Mouse (Mus musculus) 3T3-L1 (cell line): ENCODE results near the gene Cwc27.

ENCODE experiments used
- DNase-seq: peaks from one replicate; pipeline ENCODE4 v3.0.0-alpha.2; 2015; ENCODE audit warnings: low read depth, low spot score

Gene Cwc27

GRCm38 (mm10) chr13:104816635-104817571 is at the start of gene Cwc27:
Cwc27 (minus strand) TSS chr13:104817142.
- peak; percentile 86 for DNase-seq

- DNase-seq = no peak
Measured at GRCm38 (mm10) chr13:104866726-104867125, 49.8 kb upstream of the Cwc27 start.

GRCm38 (mm10) chr13:104863127-104863979 is 46.4 kb upstream of the Cwc27 start, which contains the start of gene Shisal2b:
Shisal2b (minus strand) TSS chr13:104863893.
- DNase-seq = no peak

GRCm38 (mm10) chr13:104853645-104854044 is 36.7 kb upstream of the Cwc27 start:
- DNase-seq = no peak

GRCm38 (mm10) chr13:104843295-104844089 is 26.6 kb upstream of the Cwc27 start:
- DNase-seq = no peak

- DNase-seq = no peak
Measured at GRCm38 (mm10) chr13:104841937-104842336, 25.0 kb upstream of the Cwc27 start.

- DNase-seq = no peak
Measured at GRCm38 (mm10) chr13:104837628-104838027, 20.7 kb upstream of the Cwc27 start.

GRCm38 (mm10) chr13:104832811-104833210 is 15.9 kb upstream of the Cwc27 start:
- no peak for DNase-seq

GRCm38 (mm10) chr13:104825470-104825869 is 8.5 kb upstream of the Cwc27 start:
- no peak for DNase-seq

GRCm38 (mm10) chr13:104822411-104822838 is 5.5 kb upstream of the Cwc27 start:
- peak; percentile 85 for DNase-seq

- no peak for DNase-seq
Measured at GRCm38 (mm10) chr13:104821908-104822307, 5.0 kb upstream of the Cwc27 start.

GRCm38 (mm10) chr13:104821192-104821591 is 4.2 kb upstream of the Cwc27 start:
- DNase-seq = no peak

GRCm38 (mm10) chr13:104817696-104818095 is 754 bp upstream of the Cwc27 start:
- DNase-seq = no peak

- DNase-seq = peak; percentile 75
Measured at GRCm38 (mm10) chr13:104816270-104816634, 690 bp downstream of the Cwc27 start.

- DNase-seq = peak; percentile 79
Measured at GRCm38 (mm10) chr13:104805681-104806080, 11.3 kb downstream of the Cwc27 start.

GRCm38 (mm10) chr13:104799566-104800182 is 17.3 kb downstream of the Cwc27 start:
- DNase-seq = no peak

GRCm38 (mm10) chr13:104799067-104799466 is 17.9 kb downstream of the Cwc27 start:
- no peak for DNase-seq

- no peak for DNase-seq
Measured at GRCm38 (mm10) chr13:104794421-104794820, 22.5 kb downstream of the Cwc27 start.

- no peak for DNase-seq
Measured at GRCm38 (mm10) chr13:104792184-104792583, 24.8 kb downstream of the Cwc27 start, which contains the start of gene Srek1ip1. Srek1ip1 (plus strand) TSS chr13:104792484.

- DNase-seq = peak; percentile 76
Measured at GRCm38 (mm10) chr13:104789663-104790062, 27.3 kb downstream of the Cwc27 start.

- DNase-seq = no peak
Measured at GRCm38 (mm10) chr13:104787260-104787659, 29.7 kb downstream of the Cwc27 start.
